Mouse (Mus musculus) testis, adult 2 months (tissue): ENCODE measurements around the gene Tgif1.

Source experiments
- CTCF ChIP-seq: fragments of 200-500 bp; IDR thresholded peaks from 2 replicates; pipeline ENCODE4 v1.5.1; 2012; ENCODE audit warnings: low read depth, mild to moderate bottlenecking, inconsistent platforms, low read length, moderate library complexity; ENCODE audit not compliant: control insufficient read depth, insufficient read depth, insufficient replicate concordance
- POLR2A ChIP-seq: fragments of 200-500 bp; IDR thresholded peaks from 2 replicates; pipeline ENCODE4 v1.6.1; 2012; ENCODE audit warnings: low read depth, mild to moderate bottlenecking, inconsistent platforms, low read length, moderate library complexity; ENCODE audit not compliant: control insufficient read depth

DNA sequence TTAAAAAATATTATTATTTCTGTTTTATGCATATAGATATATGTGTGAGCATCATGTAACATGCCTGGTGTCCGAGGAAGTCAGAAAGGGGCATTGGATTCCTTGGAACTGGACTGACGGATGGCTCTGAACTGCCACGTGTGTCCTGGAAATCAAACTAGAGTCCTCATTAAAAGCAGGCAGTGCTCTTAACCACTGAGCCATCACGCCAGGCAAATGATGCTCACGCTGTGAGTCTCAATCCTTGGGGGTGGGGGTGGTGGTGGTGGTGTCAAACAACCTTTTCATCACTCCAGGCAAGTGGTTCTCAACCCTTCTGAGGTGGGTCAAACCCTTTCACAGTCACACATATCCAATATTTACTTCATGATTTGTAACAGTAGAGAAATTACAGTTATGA is 32.5 kb upstream of the Tgif1 start:
- TF ChIP-seq POLR2A (no peak), CTCF (no peak)
